Mouse (Mus musculus): Measurements from ENCODE around the gene Ryr2. TPM values are rescaled to one million over a fixed set of nuclear protein-coding genes. Genes with fewer than 3 reads are reported as not detected.
A peak's percentile ranks its signal among the peaks of the same experiment; 100 is the strongest.

Ryr2 gene
- polyA plus RNA-seq, 1 experiment from 2014 or later, result 0.25 TPM

- peak; percentile 63; the same call in 1 of the 2 replicates for ATAC-seq (ENCODE audit: low FRiP score)
- H3K27me3 ChIP-seq (ENCODE audit: control insufficient read depth, insufficient read depth, low read length), result no peaks in the 10 kb centered on the region
Measured at GRCm38 (mm10) chr13:11880503-11881227, 226.1 kb downstream of the Ryr2 start.

DNA sequence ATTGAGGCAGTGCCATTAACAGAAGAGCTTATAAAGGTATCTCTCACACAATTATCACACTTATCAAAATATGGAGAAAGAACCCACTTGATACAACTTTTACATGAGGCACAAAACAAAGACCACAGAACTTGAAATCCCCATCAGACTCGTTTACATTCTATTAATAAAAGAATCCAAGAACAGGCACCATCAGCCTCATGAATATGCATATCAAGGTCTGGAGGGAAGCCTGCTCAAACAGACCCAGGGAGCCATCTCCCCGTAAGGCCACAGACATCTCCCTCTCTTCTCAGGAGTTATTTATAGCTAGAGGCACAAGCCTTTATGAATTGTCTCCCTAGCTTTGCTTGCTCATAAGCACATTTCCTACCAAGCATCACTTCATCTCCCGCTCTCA lies 227.7 kb downstream of the Ryr2 start:
- DNase-seq (ENCODE audit: low spot score, missing footprints), result no peak
- H3K27ac ChIP-seq (ENCODE audit: low read depth, low read length), result no peak overlapping the region
- no peak for ATAC-seq (ENCODE audit: low FRiP score)
- no peak overlapping the region for H3K9ac ChIP-seq (ENCODE audit: low read length)
- H3K4me3 ChIP-seq (ENCODE audit: low read depth, low read length), result no peak overlapping the region
- H3K27me3 ChIP-seq (ENCODE audit: control insufficient read depth, insufficient read depth, low read length), result no peaks in the 10 kb centered on the region
- no peaks in the 10 kb centered on the region for H3K4me1 ChIP-seq (ENCODE audit: control insufficient read depth, insufficient read depth, low read length)
- H3K9me3 ChIP-seq (ENCODE audit: control insufficient read depth, low read length), result no peaks in the 10 kb centered on the region
- 65% methylated on average over 3 of the region's 3 CpGs for WGBS
- H3K36me3 ChIP-seq (ENCODE audit: control insufficient read depth, insufficient read depth, low read length), result no peaks in the 10 kb centered on the region
- no peak overlapping the region for H3K4me2 ChIP-seq

More at GRCm38 (mm10) chr13:11880503-11881227, 226.1 kb downstream of the Ryr2 start:
- Histone ChIP-seq H3K9me3 (ENCODE audit: control insufficient read depth, low read length) (no peaks in the 10 kb centered on the region), H3K4me2 (no peak overlapping the region), H3K9ac (ENCODE audit: low read length) (no peak overlapping the region), H3K4me3 (ENCODE audit: low read depth, low read length) (no peak overlapping the region), H3K27ac (ENCODE audit: low read depth, low read length) (no peak overlapping the region), H3K36me3 (ENCODE audit: control insufficient read depth, insufficient read depth, low read length) (no peaks in the 10 kb centered on the region), H3K4me1 (ENCODE audit: control insufficient read depth, insufficient read depth, low read length) (no peaks in the 10 kb centered on the region)
- no peak for DNase-seq (ENCODE audit: low spot score, missing footprints)
- 40% methylated on average over 10 of the region's 10 CpGs for WGBS

- no peaks in the 10 kb centered on the region for H3K36me3 ChIP-seq (ENCODE audit: control insufficient read depth, insufficient read depth, low read length)
- DNase-seq (ENCODE audit: low spot score, missing footprints) (peak; percentile 76), ATAC-seq (ENCODE audit: low FRiP score) (no peak)
- no peak overlapping the region for H3K4me3 ChIP-seq (ENCODE audit: low read depth, low read length)
- no peaks in the 10 kb centered on the region for H3K9me3 ChIP-seq (ENCODE audit: control insufficient read depth, low read length)
- no peaks in the 10 kb centered on the region for H3K4me1 ChIP-seq (ENCODE audit: control insufficient read depth, insufficient read depth, low read length)
- no peak overlapping the region for H3K4me2 ChIP-seq
- no peak overlapping the region for H3K9ac ChIP-seq (ENCODE audit: low read length)
- 4% methylated on average over 1 of the region's 1 CpGs for WGBS
- H3K27me3 ChIP-seq (ENCODE audit: control insufficient read depth, insufficient read depth, low read length), result no peaks in the 10 kb centered on the region
- no peak overlapping the region for H3K27ac ChIP-seq (ENCODE audit: low read depth, low read length)
Measured at GRCm38 (mm10) chr13:11874852-11875251, 231.9 kb downstream of the Ryr2 start.

- DNase-seq (ENCODE audit: low spot score, missing footprints) (no peak), ATAC-seq (ENCODE audit: low FRiP score) (no peak)
- 78% methylated on average over 1 of the region's 1 CpGs for WGBS
- Histone ChIP-seq H3K9me3 (ENCODE audit: control insufficient read depth, low read length) (no peaks in the 10 kb centered on the region), H3K4me3 (ENCODE audit: low read depth, low read length) (no peak overlapping the region), H3K27me3 (ENCODE audit: control insufficient read depth, insufficient read depth, low read length) (no peaks in the 10 kb centered on the region), H3K36me3 (ENCODE audit: control insufficient read depth, insufficient read depth, low read length) (no peaks in the 10 kb centered on the region), H3K4me1 (ENCODE audit: control insufficient read depth, insufficient read depth, low read length) (no peaks in the 10 kb centered on the region), H3K4me2 (no peak overlapping the region), H3K9ac (ENCODE audit: low read length) (no peak overlapping the region), H3K27ac (ENCODE audit: low read depth, low read length) (no peak overlapping the region)
Measured at GRCm38 (mm10) chr13:11869971-11870370, 236.8 kb downstream of the Ryr2 start.

DNA sequence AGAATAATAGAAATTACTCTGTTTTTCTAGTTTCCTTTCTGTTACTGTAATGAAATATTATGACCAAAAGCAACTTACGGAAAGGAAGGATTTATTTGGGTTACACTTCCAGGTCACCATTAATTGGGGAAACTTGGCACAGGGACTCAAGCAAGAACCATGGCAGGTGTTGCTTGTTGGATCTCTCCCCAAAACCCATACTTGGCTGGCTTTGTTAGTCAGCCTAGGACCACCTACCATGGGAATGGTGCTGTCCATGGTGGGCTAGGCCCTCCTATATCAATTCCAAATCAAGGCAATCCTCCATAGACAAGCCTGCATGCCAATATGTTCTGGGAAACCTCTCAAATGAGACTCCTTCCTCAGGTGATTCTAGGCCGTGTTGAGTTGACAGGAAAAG lies 237.3 kb downstream of the Ryr2 start:
- H3K4me2 ChIP-seq, result no peak overlapping the region
- no peaks in the 10 kb centered on the region for H3K9me3 ChIP-seq (ENCODE audit: control insufficient read depth, low read length)
- no peak overlapping the region for H3K27ac ChIP-seq (ENCODE audit: low read depth, low read length)
- H3K27me3 ChIP-seq (ENCODE audit: control insufficient read depth, insufficient read depth, low read length), result no peaks in the 10 kb centered on the region
- no peaks in the 10 kb centered on the region for H3K4me1 ChIP-seq (ENCODE audit: control insufficient read depth, insufficient read depth, low read length)
- 91% methylated on average over 2 of the region's 2 CpGs for WGBS
- DNase-seq (ENCODE audit: low spot score, missing footprints) (no peak), ATAC-seq (ENCODE audit: low FRiP score) (no peak)
- no peak overlapping the region for H3K4me3 ChIP-seq (ENCODE audit: low read depth, low read length)
- no peak overlapping the region for H3K9ac ChIP-seq (ENCODE audit: low read length)
- H3K36me3 ChIP-seq (ENCODE audit: control insufficient read depth, insufficient read depth, low read length), result no peaks in the 10 kb centered on the region

DNA sequence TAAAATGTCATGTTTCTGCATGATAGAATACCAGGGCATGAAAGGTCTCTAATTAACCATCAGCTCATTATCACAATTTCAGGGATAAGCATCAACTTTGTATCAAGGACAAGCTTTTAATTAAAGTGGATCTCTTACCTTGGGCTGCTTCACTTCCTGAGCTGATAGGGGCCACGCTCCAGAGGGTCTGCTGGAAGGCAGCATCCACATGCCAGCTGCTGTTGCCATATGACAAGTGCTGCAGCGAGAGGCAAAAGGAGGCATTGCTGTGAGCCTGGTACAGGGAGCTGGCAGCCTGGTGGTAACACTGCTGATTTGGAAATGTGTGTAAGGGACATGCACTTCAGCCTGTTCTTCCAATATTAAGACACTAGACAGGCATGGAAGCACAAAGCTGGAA lies 237.8 kb downstream of the Ryr2 start:
- H3K4me2 ChIP-seq, result no peak overlapping the region
- no peak overlapping the region for H3K27ac ChIP-seq (ENCODE audit: low read depth, low read length)
- H3K4me3 ChIP-seq (ENCODE audit: low read depth, low read length), result no peak overlapping the region
- WGBS, result 79% methylated on average over 2 of the region's 2 CpGs
- no peaks in the 10 kb centered on the region for H3K27me3 ChIP-seq (ENCODE audit: control insufficient read depth, insufficient read depth, low read length)
- H3K36me3 ChIP-seq (ENCODE audit: control insufficient read depth, insufficient read depth, low read length), result no peaks in the 10 kb centered on the region
- ATAC-seq (ENCODE audit: low FRiP score), result no peak
- no peak overlapping the region for H3K9ac ChIP-seq (ENCODE audit: low read length)
- no peak for DNase-seq (ENCODE audit: low spot score, missing footprints)
- no peaks in the 10 kb centered on the region for H3K9me3 ChIP-seq (ENCODE audit: control insufficient read depth, low read length)
- H3K4me1 ChIP-seq (ENCODE audit: control insufficient read depth, insufficient read depth, low read length), result no peaks in the 10 kb centered on the region

- DNase-seq (ENCODE audit: low spot score, missing footprints) (no peak), ATAC-seq (ENCODE audit: low FRiP score) (no peak)
- no peak overlapping the region for H3K9ac ChIP-seq (ENCODE audit: low read length)
- 83% methylated on average over 7 of the region's 7 CpGs for WGBS
- H3K4me3 ChIP-seq (ENCODE audit: low read depth, low read length), result no peak overlapping the region
- no peak overlapping the region for H3K4me2 ChIP-seq
- no peak overlapping the region for H3K27ac ChIP-seq (ENCODE audit: low read depth, low read length)
- no peaks in the 10 kb centered on the region for H3K9me3 ChIP-seq (ENCODE audit: control insufficient read depth, low read length)
- no peaks in the 10 kb centered on the region for H3K36me3 ChIP-seq (ENCODE audit: control insufficient read depth, insufficient read depth, low read length)
- H3K27me3 ChIP-seq (ENCODE audit: control insufficient read depth, insufficient read depth, low read length), result no peaks in the 10 kb centered on the region
- no peaks in the 10 kb centered on the region for H3K4me1 ChIP-seq (ENCODE audit: control insufficient read depth, insufficient read depth, low read length)
Measured at GRCm38 (mm10) chr13:11868056-11868455, 238.7 kb downstream of the Ryr2 start.

- DNase-seq (ENCODE audit: low spot score, missing footprints) (no peak), ATAC-seq (ENCODE audit: low FRiP score) (no peak)
- Histone ChIP-seq H3K9ac (ENCODE audit: low read length) (no peak overlapping the region), H3K4me2 (no peak overlapping the region), H3K4me1 (ENCODE audit: control insufficient read depth, insufficient read depth, low read length) (no peaks in the 10 kb centered on the region), H3K4me3 (ENCODE audit: low read depth, low read length) (no peak overlapping the region), H3K9me3 (ENCODE audit: control insufficient read depth, low read length) (no peaks in the 10 kb centered on the region), H3K36me3 (ENCODE audit: control insufficient read depth, insufficient read depth, low read length) (no peaks in the 10 kb centered on the region), H3K27ac (ENCODE audit: low read depth, low read length) (no peak overlapping the region), H3K27me3 (ENCODE audit: control insufficient read depth, insufficient read depth, low read length) (no peaks in the 10 kb centered on the region)
- 82% methylated on average over 3 of the region's 3 CpGs for WGBS
Measured at GRCm38 (mm10) chr13:11865261-11865660, 241.5 kb downstream of the Ryr2 start.

DNA sequence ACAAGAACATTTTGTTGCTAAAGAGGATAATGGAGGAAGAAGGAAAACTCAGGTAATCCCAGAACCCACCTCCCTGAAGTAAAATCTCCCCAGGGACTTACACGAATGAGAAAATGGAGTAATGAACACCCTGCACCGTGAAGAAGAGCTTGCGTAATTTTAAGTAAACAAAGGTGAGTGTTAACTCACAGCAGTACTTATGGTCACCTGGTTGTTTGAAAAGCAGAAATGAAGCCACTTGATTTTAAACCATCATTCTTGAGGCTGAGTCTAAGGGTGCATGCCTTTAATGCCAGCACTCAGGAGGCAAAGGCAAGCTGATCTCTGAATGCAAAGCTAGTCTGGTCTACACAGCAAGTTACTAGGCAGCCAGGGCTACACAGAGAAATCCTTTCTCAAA lies 255.1 kb downstream of the Ryr2 start:
- WGBS, result 93% methylated on average over 3 of the region's 3 CpGs
- H3K27ac ChIP-seq (ENCODE audit: low read depth, low read length), result no peak overlapping the region

More for the DNA sequence above, 255.1 kb downstream of the Ryr2 start:
- H3K9me3 ChIP-seq (ENCODE audit: control insufficient read depth, low read length), result no peaks in the 10 kb centered on the region
- H3K4me3 ChIP-seq (ENCODE audit: low read depth, low read length), result no peak overlapping the region
- no peak overlapping the region for H3K4me2 ChIP-seq
- DNase-seq (ENCODE audit: low spot score, missing footprints), result no peak
- no peak overlapping the region for H3K9ac ChIP-seq (ENCODE audit: low read length)
- ATAC-seq (ENCODE audit: low FRiP score), result no peak
- no peaks in the 10 kb centered on the region for H3K4me1 ChIP-seq (ENCODE audit: control insufficient read depth, insufficient read depth, low read length)
- no peaks in the 10 kb centered on the region for H3K27me3 ChIP-seq (ENCODE audit: control insufficient read depth, insufficient read depth, low read length)
- H3K36me3 ChIP-seq (ENCODE audit: control insufficient read depth, insufficient read depth, low read length), result no peaks in the 10 kb centered on the region
